Mouse (Mus musculus) neutrophil, adult 5-6 weeks (primary cell): ENCODE results near the gene Galnt4. TPM values are rescaled to one million over a fixed set of nuclear protein-coding genes. Genes with fewer than 3 reads are reported as not detected.

ENCODE experiments used
- ATAC-seq: fragments of 151-379, 151-347 bp; 2 replicates; pipeline ENCODE4 v1.8.0; 2017; ENCODE audit warnings: mild to moderate bottlenecking, moderate TSS enrichment; ENCODE audit not compliant: insufficient number of reproducible peaks, poor library complexity, low FRiP score, severe bottlenecking; ENCODE audit errors: extremely low read depth
- total RNA-seq: library from RNA; stranded (forward); fragments of 200-1000 nt; gene quantifications from 2 replicates; pipeline ENCODE4 v1.2.3, GENCODE M21; 2017

Gene Galnt4
- total RNA-seq, result 20.1 and 21.9 TPM in 2 replicates

DNA sequence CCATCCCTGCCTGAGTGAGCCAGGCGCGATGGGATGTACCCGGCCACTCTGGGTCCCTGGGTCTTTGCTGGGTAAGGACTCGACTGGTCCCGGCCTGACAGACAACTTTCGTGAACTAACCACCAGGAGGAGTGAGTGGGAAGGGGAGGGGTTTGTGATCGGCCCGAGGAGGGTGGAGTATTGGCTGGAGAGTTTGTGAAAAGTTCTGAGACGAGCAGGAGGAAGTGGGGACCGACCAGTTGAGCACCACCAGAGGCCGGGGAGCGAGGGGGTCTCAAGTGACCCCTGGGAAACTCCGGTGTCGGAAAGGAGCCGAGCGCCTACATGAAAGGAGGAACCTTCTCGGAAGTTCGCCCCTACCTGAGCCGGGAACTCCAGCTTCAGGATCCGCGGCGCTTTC lies at the start of gene Galnt4:
Galnt4 (plus strand) TSS at position 196 of the 400 bp plus-strand sequence.
- peak; percentile 89 for ATAC-seq

DNA sequence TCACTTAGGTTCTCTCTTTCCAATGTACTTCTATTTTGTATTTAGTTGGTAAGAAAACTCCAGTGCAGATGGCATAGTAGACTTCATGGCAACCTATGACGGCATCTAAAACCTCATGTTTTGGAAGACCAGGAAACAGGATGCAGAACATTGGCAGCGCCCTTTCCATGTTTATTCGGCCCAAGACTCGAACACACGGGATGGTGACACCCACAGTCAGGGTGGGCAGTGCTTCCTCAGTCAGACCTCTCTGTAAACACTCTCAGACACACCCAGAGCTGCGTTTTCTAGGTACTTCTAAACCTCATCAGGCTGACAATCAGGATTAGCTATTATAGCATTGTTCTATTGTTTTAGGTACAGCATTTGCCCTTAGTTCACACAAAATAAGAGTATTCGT lies 47.4 kb upstream of the Galnt4 start:
- ATAC-seq, result no peak

DNA sequence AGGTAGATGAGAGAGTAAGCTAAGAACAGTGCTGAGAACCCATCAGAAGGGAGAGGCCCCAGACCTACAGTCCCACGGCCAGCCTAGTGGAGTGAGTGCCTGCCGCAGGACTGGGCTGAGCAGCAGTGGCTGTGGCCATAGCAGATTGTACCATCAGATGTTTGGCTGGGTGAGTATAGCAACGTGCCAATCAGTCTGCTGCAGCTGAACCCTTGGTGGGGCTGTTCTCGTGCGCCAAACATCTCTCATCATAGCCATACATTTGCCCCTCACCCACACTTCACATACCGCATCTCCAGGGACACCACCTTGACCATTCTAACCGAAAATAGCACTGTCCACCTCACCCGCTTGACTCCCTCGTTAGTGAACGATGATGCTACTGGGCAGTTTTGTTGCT lies 46.5 kb upstream of the Galnt4 start:
- no peak for ATAC-seq

DNA sequence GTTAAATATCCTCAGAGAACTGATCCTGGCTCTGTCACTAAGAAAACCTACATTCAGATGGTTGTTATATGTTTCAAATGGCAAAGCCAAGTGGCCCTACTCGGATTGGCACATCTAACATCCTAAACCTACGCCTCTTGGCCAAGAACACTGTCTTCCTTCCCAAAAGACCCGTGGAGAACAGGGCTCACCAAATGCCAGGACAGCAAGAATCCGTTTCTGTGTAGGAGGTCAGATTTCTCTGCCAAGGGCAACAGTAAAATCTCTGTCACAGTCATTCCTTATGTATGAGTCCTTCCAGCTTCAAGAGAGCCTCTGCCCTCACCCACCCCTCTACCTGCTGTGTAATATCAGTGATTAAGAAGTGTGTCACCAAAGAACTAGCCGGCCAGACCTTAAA lies 45.4 kb upstream of the Galnt4 start:
- no peak for ATAC-seq

DNA sequence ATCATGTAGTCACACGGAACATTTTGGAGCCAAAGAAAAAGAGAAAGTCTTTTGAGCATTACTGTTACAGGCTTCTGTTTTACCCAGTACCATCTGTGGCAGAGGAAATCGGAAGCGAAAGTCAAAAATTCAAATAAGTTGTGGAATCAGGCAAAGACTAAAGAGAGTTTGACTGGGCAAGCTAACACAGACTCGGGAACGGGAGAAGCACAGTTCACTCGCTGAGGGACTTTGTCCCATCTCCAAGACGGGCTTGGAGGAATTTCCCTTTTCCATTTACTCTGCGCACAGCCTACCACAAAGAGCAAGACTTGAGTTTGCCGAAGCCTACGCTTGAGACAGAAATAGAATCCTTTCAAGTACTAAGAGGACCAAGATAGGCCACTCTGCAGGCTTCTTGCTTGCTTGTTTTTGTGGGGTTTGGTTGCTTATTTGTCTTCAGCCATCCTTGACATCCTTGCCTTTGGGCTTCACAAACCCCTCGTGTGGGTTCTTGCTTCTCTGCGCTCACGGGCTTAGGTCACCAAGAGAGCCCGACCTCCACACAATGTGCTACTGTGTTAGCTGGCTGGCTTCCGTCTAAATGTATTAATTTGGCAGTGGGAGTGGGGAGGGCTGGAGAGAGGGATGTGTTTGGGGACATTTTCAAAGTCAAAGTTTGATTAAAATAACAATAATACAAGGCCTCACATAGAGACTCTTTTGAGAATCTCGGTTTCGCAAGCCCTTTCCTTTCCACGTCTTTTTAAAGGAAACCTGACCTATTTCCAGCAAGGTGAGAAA lies 31.7 kb upstream of the Galnt4 start:
- no peak for ATAC-seq

DNA sequence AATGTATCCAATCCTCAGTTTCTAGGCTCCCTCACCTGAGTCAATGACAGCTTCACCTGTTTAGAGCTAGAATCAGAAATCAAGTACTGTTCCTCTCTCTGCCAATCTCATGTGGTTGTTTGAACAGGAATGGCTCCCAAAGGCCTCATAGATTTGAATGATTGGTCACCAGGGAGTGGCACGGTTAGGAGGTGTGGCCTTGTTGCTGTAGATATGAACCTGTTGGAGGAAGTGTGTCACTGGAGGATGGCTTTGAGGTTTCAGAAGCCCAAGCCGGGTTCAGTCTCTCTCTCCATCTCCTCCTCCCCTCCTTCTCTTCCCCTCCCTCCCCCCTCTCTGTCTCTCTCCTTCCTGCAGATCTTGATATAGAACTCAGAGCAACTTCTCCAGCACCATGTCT lies 29.3 kb upstream of the Galnt4 start:
- ATAC-seq, result no peak

DNA sequence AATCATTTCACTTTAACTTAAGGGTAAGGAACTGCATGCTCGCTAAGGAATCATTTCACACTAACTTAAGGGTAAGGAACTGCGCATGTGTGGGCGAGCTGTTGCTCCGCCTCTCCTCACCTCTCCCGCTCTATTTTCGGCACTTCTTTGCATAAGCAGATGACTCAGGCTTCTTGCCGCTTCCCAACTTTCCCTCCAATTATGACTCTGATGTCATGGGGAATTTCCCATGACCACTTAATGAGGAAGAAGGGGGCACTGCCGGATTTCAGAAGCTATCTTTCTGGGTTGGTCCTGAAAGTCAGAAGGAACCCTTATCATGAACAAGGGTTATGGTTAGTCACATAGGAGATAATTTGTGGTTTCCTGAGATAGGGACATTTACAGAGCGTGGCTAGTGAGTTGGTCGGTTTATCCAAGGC lies 26.4 kb upstream of the Galnt4 start:
- ATAC-seq, result no peak

DNA sequence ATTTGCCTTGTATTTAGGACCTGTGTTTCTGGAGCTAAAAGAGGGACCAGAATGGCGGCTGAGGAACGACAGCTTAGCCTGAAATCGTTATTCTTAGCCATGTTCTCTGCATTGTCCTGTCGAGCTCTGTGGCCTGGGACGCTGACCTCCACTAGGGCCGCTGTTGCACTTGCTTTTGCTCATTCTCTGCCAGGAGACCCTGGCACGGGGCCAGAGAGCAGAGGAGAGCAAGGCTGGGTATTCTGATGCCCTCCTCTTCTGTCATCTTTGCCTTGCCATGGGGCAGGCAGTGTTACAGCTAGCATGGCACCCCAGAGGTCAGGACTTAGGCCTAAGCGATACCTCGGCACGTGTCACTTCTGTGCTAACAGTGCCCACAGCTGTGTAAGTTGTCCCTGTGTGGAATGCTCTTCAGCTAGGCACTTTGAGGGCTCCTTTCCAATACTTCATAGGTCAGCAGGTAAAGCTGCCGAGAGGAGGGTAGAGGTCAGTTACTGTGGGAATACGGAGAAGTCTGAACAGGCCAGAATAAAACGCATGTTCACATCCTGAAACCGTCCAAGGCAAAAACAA lies 24.4 kb upstream of the Galnt4 start:
- ATAC-seq, result no peak

DNA sequence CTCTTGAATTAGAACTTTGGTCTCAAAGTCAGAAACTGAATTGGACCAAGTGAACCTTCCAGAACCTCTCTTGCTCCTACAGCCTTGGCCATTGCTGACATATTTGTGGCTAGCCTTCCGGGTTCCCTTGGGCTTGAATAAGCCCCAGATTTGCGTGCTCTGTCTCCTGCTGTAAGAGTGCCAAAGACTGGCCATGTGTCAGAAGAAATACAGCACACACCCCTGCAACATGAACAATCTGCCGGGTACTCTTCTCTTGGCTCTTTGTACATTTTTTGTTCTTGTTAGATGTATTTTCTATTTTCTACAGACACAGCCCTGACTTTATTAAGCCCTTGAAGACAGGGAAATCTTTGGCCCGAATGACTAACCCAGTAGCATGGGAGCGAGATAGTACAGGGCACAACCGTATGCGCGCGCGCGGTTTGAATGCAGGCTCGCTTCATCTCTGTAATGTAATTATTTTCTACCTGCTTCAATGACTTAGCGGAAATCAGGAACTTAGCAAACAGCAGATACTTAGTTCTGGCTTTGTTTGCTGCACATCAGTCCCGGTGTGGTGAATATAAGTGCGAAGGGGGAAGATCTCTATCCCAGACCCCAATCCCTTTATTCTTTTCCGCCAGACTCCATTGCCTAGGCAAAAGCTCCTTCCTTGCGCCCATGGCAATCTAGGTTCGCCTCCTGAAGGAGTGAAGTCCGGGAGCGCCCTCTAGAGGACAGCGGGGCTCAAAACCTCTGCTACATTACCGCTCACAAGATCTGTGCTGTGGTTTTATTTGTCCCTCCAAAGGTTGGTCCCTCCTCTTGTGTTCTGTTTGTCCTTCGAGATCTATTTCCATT lies 23.3 kb upstream of the Galnt4 start:
- peak; percentile 84 for ATAC-seq

DNA sequence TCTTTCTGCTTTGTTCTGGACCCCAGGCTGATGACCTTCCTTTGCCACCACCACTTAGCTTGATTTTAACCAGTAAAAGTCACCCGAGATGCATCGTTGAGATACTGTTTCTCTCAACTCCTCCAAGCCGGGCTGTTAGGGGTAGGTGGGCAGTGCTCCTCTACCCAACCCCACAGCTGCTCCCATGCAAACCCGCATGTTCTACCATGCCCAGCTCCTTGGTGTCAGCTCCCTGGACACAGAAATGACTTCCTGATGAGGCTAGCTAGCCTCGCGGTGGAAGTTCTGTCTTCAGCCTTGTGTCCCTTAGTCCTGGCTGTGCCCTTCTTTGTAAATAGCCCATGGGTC lies 22.7 kb upstream of the Galnt4 start:
- no peak for ATAC-seq

DNA sequence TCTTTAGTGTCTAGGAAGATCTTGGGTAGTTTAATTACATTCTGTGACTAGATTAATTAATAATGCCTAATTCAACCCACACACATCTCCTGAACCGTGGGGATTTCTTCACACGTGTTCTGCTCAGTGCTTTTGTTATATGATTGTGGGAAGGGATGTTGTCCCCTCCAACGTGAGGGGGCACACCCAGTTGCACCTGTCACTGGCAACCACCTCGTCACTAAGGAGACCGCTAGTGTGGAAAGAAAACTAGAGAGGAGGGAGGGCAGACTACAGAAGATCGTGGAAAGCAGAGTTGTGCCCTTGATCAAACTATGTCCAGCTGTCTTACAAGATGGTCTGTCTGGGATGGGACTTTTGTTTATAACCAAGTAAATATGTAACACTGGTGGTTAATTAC lies 21.9 kb upstream of the Galnt4 start:
- no peak for ATAC-seq

DNA sequence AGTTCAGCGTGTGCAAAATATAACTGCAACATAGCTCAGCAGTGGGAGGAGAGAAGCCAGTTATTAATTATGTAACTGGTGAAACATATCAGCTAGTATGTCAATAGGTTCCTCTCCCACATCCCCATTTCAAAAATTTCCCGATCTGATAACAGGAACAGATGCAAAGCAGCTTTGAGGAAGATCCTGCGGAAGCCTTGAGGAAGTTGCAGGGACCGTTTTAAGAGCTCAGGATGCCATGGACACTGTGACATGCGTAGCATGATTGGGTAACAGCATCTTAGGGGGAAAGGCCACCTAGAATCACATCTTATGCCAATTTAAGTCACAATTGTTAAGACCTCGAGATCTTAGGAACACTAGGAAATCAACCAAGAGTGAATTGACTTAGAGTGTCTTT lies 18.1 kb upstream of the Galnt4 start:
- ATAC-seq, result no peak

DNA sequence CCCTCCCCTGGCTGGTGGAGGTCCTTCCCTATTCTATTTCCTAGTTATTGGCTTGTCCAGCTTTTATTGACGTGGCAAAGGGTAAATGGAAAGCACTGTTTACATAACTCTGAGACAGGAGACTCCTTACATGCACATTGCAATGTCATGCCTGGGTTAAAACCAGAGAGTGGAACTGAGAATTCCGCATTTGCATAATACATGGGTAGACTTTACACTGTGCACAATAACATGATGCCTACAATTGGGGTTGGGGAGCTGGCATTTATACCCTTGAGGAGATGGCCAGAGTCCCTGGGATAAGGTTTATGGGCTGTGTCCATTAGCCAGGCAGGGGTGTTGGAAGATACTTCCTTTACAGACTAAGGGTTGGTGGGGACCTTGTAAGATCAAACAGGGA lies 14.6 kb upstream of the Galnt4 start:
- no peak for ATAC-seq

DNA sequence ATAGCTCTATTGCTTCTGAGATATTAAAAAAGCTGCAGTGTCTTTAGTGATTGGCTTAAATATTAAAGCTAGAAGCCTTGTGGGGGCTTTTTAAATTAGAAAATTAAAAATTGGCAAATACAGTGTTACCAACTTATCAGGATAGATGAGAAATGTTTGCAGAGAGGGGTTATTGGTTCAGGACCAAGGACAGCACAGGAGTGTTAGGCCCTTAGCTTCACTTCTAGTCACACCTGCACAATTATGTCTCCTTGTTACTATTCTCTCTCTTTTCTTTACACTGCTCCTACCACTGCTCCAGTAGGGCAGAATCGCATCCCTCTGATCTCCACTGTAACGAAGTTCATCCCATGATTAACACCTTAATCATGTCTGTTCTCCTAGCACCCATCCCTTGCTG lies 12.8 kb upstream of the Galnt4 start:
- ATAC-seq, result no peak

DNA sequence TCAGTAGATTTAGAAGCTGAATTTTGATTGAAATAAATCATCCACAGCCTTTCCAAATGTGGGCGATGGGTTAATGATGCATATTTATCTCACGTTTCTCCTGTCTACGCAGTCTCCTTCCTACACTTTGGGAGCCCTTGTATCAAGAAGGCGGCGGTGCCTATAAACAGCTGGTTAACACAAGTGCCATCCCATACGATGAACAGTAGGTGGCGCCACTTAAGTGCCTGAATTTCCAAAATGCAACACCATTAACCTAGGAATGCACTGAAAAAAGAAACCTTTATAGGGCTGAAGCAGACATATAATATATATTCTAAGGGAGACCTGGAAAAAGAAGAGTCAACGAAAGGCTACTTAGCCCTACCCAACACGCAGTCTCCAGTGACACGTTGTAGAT lies 10.6 kb upstream of the Galnt4 start:
- peak; percentile 94 for ATAC-seq

DNA sequence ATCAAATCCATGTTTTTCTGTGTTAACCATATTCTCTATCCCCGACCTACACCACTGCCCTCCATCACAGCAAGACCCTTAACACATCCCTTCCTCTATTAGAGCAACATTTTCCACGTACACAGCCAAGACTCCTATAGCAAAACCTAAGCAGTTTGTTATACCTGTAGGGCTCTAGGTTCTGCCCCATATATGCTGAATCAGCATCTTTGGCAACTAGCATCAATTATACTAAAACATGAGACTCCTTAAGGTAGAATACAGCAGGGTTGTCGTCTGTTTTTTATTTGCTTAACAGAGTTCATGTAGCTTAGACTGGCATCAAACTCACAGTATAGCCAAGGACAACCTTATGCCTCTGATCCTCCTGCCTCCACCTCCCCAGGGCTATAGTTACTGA lies 2.4 kb upstream of the Galnt4 start:
- no peak for ATAC-seq

DNA sequence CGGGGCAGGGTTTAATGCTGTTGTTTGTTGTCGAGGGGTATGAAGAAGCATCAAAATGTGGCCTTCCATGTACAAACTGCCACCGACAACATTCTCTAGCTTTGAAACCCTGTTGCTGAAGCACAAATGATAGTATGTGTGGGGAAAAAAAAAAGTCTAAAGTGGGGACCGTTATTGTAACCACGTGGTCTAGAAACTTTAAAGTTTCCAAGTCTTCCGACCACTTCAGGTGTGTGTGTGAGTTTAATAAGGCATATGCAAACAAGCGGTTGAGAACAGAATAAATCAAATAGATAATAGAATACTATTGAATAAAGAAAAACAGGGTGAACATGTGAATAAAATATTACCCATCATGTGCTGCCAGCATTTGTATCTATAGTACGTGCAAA lies 1.7 kb upstream of the Galnt4 start:
- no peak for ATAC-seq

DNA sequence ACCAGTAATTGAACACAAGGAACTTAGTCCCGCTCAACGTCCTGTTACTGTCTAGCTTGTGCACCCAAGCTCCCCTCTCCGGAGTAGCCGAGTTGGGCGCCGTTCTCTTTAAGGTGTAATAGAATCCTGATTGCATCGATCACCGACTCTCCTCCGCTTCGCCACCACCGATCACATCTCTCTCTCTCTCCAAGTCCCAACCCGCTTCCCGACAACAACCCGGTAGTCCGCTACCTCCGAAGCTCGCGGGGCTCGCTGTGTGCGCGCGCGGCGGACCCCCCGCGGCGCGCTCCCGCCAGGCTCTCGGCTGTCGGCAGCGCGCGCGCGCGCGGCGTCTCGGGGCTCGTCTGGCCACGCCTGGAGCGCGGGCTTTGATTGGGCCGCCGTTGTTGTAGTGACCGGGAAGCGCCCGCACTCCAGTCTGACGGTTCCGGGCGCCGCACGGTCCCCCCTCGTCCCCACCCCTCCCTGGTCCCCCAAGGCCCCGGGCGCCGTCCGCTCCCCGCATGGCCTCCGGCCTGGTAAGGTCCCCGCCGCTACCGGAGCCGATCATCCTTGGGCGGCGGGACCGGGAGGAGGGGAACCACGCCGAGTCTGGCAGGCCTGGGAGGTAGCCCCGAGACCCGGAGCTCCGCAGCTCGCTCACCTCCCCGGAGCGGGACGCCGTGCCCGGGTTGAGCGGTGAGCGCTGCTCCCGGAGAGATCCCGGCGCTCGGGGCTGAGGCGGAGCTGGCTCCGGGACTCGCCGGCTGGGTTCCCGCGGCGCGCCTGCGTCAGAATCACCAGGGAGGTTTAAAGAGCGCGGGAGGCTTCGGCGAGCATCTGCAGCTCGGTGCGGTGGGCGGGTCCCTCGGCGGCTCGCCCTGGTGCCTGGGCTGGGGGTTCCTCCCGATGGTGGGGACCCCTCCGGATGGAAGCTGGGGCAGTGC lies 992 bp upstream of the Galnt4 start, which contains the start of gene Poc1b:
Poc1b (plus strand) TSS at position 334 of the 929 bp plus-strand sequence.
- ATAC-seq, result peak; percentile 53

DNA sequence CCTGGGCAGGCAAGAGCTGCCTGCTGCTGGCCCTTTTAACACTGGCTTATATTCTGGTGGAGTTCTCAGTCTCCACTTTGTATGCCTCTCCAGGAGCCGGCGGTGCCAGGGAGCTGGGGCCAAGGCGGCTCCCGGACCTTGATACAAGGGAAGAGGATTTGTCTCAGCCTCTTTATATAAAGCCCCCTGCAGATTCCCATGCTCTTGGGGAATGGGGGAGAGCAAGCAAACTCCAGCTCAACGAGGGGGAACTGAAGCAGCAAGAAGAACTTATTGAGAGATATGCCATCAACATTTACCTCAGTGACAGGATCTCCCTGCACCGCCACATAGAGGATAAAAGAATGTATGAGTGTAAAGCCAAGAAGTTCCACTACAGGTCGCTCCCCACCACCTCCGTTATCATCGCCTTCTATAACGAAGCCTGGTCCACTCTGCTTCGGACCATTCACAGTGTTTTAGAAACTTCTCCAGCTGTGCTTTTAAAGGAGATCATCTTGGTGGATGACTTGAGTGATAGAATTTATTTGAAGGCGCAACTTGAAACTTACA lies 548 bp downstream of the Galnt4 start:
- ATAC-seq, result no peak
